Mouse (Mus musculus) lung, postnatal 0 days (tissue): ENCODE data around the gene Taf5. TPM values are rescaled to one million over a fixed set of nuclear protein-coding genes. Genes with fewer than 3 reads are reported as not detected.

Source experiments
- ATAC-seq: fragments of 200-750 bp; cut with Nextera tagmentation; 2 replicates; pipeline ENCODE4 v1.8.0; 2017; ENCODE audit warnings: moderate library complexity
- DNase-seq: peaks from one replicate; pipeline ENCODE4 v3.0.0-alpha.2; 2016; ENCODE audit warnings: low spot score
- H3K27ac ChIP-seq: fragments of 300-500 bp; sonication (generic); 2 replicates; pipeline ENCODE4 v1.5.1; 2014; ENCODE audit warnings: antibody characterized with exemption, mild to moderate bottlenecking, low read length, mixed read lengths
- H3K27me3 ChIP-seq: fragments of 300-500 bp; sonication (generic); replicated peaks from 2 replicates; pipeline ENCODE4 v1.6.1; 2014; ENCODE audit warnings: low read length, mixed read lengths; ENCODE audit not compliant: insufficient read depth
- H3K36me3 ChIP-seq: fragments of 300-500 bp; sonication (generic); 2 replicates; pipeline ENCODE4 v1.6.1; 2014; ENCODE audit warnings: low read length, mixed read lengths; ENCODE audit not compliant: insufficient read depth
- H3K4me1 ChIP-seq: fragments of 300-500 bp; sonication (generic); 2 replicates; pipeline ENCODE4 v1.6.1; 2014; ENCODE audit warnings: antibody characterized with exemption, low read depth, low read length, mixed read lengths; ENCODE audit not compliant: insufficient read depth
- H3K4me2 ChIP-seq: fragments of 300-500 bp; sonication (generic); replicated peaks from 2 replicates; pipeline ENCODE4 v1.6.1; 2014; ENCODE audit warnings: low read depth, mild to moderate bottlenecking, low read length, moderate library complexity, mixed read lengths
- H3K4me3 ChIP-seq: fragments of 300-500 bp; sonication (generic); 2 replicates; pipeline ENCODE4 v1.5.1; 2014; ENCODE audit warnings: low read depth, low read length
- H3K9ac ChIP-seq: fragments of 300-500 bp; sonication (generic); replicated peaks from 2 replicates; pipeline ENCODE4 v1.6.1; 2014; ENCODE audit warnings: low read depth, mild to moderate bottlenecking
- H3K9me3 ChIP-seq: fragments of 300-500 bp; sonication (generic); 2 replicates; pipeline ENCODE4 v1.6.1; 2016; ENCODE audit warnings: low read length, mixed read lengths
- CTCF ChIP-seq: IDR thresholded peaks from 2 replicates; pipeline ENCODE4 v1.5.1; 2016; ENCODE audit warnings: antibody characterized with exemption, mild to moderate bottlenecking
- EP300 ChIP-seq: IDR thresholded peaks from 2 replicates; pipeline ENCODE4 v1.6.1; 2016; ENCODE audit warnings: antibody characterized with exemption, mild to moderate bottlenecking, control low read depth
- WGBS: fragments of 180-500 bp; shearing (Covaris S2); extraction: QIAGEN DNeasy Blood & Tissue Kit; methylation state at CpG from one replicate; pipeline ENCODE4 v1.1.7; 2014; 5-methylcytosine and 5-hydroxymethylcytosine counted together
- polyA plus RNA-seq: library from polyadenylated mRNA; unstranded; fragments of >200 nt; fragmentation: Nextera tagmentation; extraction: Ambion mirVana; gene quantifications from 2 replicates; pipeline ENCODE4 v1.2.1, GENCODE M21; 2015

Taf5 gene
- polyA plus RNA-seq, 1 experiment from 2014 or later = 2.1 TPM

- Histone ChIP-seq H3K36me3 (no peaks in the 10 kb centered on the region), H3K9me3 (no peaks in the 10 kb centered on the region), H3K4me2 (no peak overlapping the region), H3K4me1 (no peaks in the 10 kb centered on the region), H3K27ac (no peak overlapping the region), H3K9ac (no peak overlapping the region), H3K4me3 (no peak overlapping the region), H3K27me3 (no peaks in the 10 kb centered on the region)
- peak; percentile 87 for DNase-seq
- 41% methylated on average over 10 of the region's 10 CpGs for WGBS
- ATAC-seq = peak; percentile 86
- TF ChIP-seq CTCF (no peak), EP300 (peak; percentile 71)
These were observed 42.6 kb upstream of the Taf5 start for GRCm38 (mm10) chr19:47024954-47025353.

GRCm38 (mm10) chr19:47026513-47026912, 41.0 kb upstream of the Taf5 start:
- DNase-seq (no peak), ATAC-seq (no peak)
- Histone ChIP-seq H3K27me3 (no peaks in the 10 kb centered on the region), H3K4me2 (no peak overlapping the region), H3K27ac (no peak overlapping the region), H3K9me3 (no peaks in the 10 kb centered on the region), H3K9ac (no peak overlapping the region), H3K36me3 (no peaks in the 10 kb centered on the region), H3K4me3 (no peak overlapping the region), H3K4me1 (no peaks in the 10 kb centered on the region)
- WGBS = 83% methylated on average over 4 of the region's 4 CpGs
- TF ChIP-seq CTCF (no peak), EP300 (no peak)

GRCm38 (mm10) chr19:47029796-47030195, 37.8 kb upstream of the Taf5 start:
- H3K4me2 ChIP-seq = no peak overlapping the region
- no peaks in the 10 kb centered on the region for H3K27me3 ChIP-seq
- DNase-seq (no peak), ATAC-seq (no peak)
- no peak for TF ChIP-seq EP300
- TF ChIP-seq CTCF = no peak
- no peaks in the 10 kb centered on the region for H3K9me3 ChIP-seq
- no peak overlapping the region for H3K27ac ChIP-seq
- H3K36me3 ChIP-seq = no peaks in the 10 kb centered on the region
- H3K9ac ChIP-seq = no peak overlapping the region
- WGBS = 84% methylated on average over 9 of the region's 9 CpGs
- H3K4me1 ChIP-seq = no peaks in the 10 kb centered on the region
- no peak overlapping the region for H3K4me3 ChIP-seq

DNA sequence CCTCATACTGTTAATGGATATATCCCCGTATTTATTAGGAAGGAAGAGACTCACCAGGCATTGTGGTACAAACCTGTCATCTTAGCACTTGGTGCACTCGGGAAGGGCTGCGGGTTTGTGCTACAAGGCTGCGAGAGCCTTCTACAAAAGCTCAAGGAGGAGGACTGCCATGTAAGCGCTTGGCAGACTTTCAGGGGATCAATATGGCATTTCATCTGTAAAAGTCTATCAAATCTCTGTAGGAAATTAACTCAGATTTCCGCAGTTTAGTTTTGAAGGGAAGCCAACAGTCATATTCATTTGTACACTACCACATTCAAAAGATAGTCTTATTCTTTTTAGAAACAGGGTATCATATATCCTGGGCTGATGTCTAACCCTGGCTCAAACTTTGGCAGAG, 35.8 kb upstream of the Taf5 start:
- DNase-seq (no peak), ATAC-seq (no peak)
- Histone ChIP-seq H3K9ac (no peak overlapping the region), H3K9me3 (no peaks in the 10 kb centered on the region), H3K4me2 (no peak overlapping the region), H3K36me3 (no peaks in the 10 kb centered on the region), H3K27ac (no peak overlapping the region), H3K27me3 (no peaks in the 10 kb centered on the region), H3K4me1 (no peaks in the 10 kb centered on the region), H3K4me3 (no peak overlapping the region)
- TF ChIP-seq EP300 (no peak), CTCF (no peak)
- 89% methylated on average over 6 of the region's 6 CpGs for WGBS

DNA sequence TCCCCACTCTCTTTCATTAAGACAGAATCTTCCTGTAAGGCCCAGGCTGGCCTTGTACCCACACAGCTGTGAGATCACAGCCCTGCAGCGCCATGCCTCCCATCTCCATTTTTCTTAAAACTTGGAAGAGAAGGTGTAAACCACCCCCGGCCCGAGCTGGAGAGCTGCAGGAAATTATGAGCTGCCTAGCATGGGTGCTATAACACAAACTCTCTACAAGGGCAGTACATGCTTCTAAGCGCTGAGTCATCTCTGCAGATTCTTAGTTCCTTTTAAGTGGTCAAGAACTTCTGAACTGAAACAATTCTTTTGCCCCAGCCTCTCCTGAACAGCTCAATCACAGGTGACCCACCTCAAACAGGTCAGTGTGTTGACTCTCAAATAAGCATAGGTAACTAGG, 32.6 kb upstream of the Taf5 start:
- no peak for DNase-seq
- H3K4me3 ChIP-seq = no peak overlapping the region
- ATAC-seq = no peak
- H3K9ac ChIP-seq = no peak overlapping the region
- no peak for TF ChIP-seq CTCF
- H3K4me1 ChIP-seq = no peaks in the 10 kb centered on the region
- H3K27me3 ChIP-seq = no peaks in the 10 kb centered on the region
- no peak overlapping the region for H3K4me2 ChIP-seq
- H3K36me3 ChIP-seq = no peaks in the 10 kb centered on the region
- WGBS = 76% methylated on average over 4 of the region's 4 CpGs
- H3K9me3 ChIP-seq = no peaks in the 10 kb centered on the region
- H3K27ac ChIP-seq = no peak overlapping the region

GRCm38 (mm10) chr19:47036596-47036995, 30.9 kb upstream of the Taf5 start:
- no peak for ATAC-seq
- Histone ChIP-seq H3K4me1 (no peaks in the 10 kb centered on the region), H3K4me2 (no peak overlapping the region), H3K27ac (no peak overlapping the region), H3K36me3 (no peaks in the 10 kb centered on the region), H3K27me3 (no peaks in the 10 kb centered on the region), H3K9me3 (no peaks in the 10 kb centered on the region), H3K4me3 (no peak overlapping the region), H3K9ac (no peak overlapping the region)
- WGBS = 73% methylated on average over 3 of the region's 3 CpGs
- TF ChIP-seq EP300 = no peak
- DNase-seq = no peak
